Mouse (Mus musculus) heart, embryonic 10.5 days (tissue): ENCODE measurements around the gene Igfbp7. TPM values are rescaled to one million over a fixed set of nuclear protein-coding genes. Genes with fewer than 3 reads are reported as not detected.

ENCODE experiments used
- DNase-seq: peaks from one replicate; pipeline ENCODE4 v3.0.0-alpha.2; 2017; ENCODE audit warnings: low spot score
- H3K27ac ChIP-seq: fragments of 300-500 bp; sonication (generic); 2 replicates; pipeline ENCODE4 v1.5.1; 2016; ENCODE audit warnings: mild to moderate bottlenecking
- H3K27me3 ChIP-seq: fragments of 300-500 bp; sonication (generic); 2 replicates; pipeline ENCODE4 v1.6.1; 2016; ENCODE audit warnings: mild to moderate bottlenecking; ENCODE audit not compliant: poor library complexity, insufficient read depth, severe bottlenecking
- H3K36me3 ChIP-seq: fragments of 300-500 bp; sonication (generic); 2 replicates; pipeline ENCODE4 v1.6.1; 2016; ENCODE audit warnings: mild to moderate bottlenecking, moderate library complexity
- H3K4me1 ChIP-seq: fragments of 300-500 bp; sonication (generic); 2 replicates; pipeline ENCODE4 v1.6.1; 2016; ENCODE audit warnings: mild to moderate bottlenecking
- H3K4me3 ChIP-seq: fragments of 300-500 bp; sonication (generic); 2 replicates; pipeline ENCODE4 v1.5.1; 2016; ENCODE audit warnings: mild to moderate bottlenecking, moderate library complexity
- H3K9me3 ChIP-seq: fragments of 300-500 bp; sonication (generic); 2 replicates; pipeline ENCODE4 v1.6.1; 2016; ENCODE audit warnings: mild to moderate bottlenecking, moderate library complexity
- WGBS: fragments of 180-500 bp; shearing (Covaris S2); methylation state at CpG from one replicate; pipeline ENCODE4 v1.1.7; 2016; 5-methylcytosine and 5-hydroxymethylcytosine counted together
- polyA plus RNA-seq: library from polyadenylated mRNA; unstranded; fragments of >200 nt; fragmentation: Nextera tagmentation; extraction: Ambion mirVana; gene quantifications from 2 replicates; pipeline ENCODE4 v1.2.1, GENCODE M21; 2016

Gene Igfbp7
- polyA plus RNA-seq, 1 experiment from 2014 or later, result 16.6 TPM

GRCm38 (mm10) chr5:77400151-77400550 lies 7.7 kb downstream of the Igfbp7 start:
- Histone ChIP-seq H3K4me3 (no peak overlapping the region), H3K27me3 (peaks cover 32% of the 10 kb centered on the region; the same call in 1 of the 2 replicates), H3K4me1 (peaks cover 14% of the 10 kb centered on the region), H3K9me3 (no peaks in the 10 kb centered on the region), H3K27ac (no peak overlapping the region), H3K36me3 (no peaks in the 10 kb centered on the region)
- 87% methylated on average over 7 of the region's 7 CpGs for WGBS
- DNase-seq, result no peak

- WGBS, result 78% methylated on average over 4 of the region's 4 CpGs
These were observed 8.8 kb downstream of the Igfbp7 start for GRCm38 (mm10) chr5:77399076-77399475.

GRCm38 (mm10) chr5:77398285-77399057 lies 9.4 kb downstream of the Igfbp7 start:
- 63% methylated on average over 14 of the region's 14 CpGs for WGBS
- Histone ChIP-seq H3K4me3 (no peak overlapping the region), H3K9me3 (no peaks in the 10 kb centered on the region), H3K4me1 (peaks cover 21% of the 10 kb centered on the region), H3K36me3 (no peaks in the 10 kb centered on the region), H3K27ac (no peak overlapping the region), H3K27me3 (peaks cover 18% of the 10 kb centered on the region; the same call in 1 of the 2 replicates)
- no peak for DNase-seq

More at GRCm38 (mm10) chr5:77399076-77399475, 8.8 kb downstream of the Igfbp7 start:
- H3K36me3 ChIP-seq, result no peaks in the 10 kb centered on the region
- peaks cover 16% of the 10 kb centered on the region for H3K4me1 ChIP-seq
- no peaks in the 10 kb centered on the region for H3K9me3 ChIP-seq
- H3K27ac ChIP-seq, result no peak overlapping the region
- no peak overlapping the region for H3K4me3 ChIP-seq
- peaks cover 22% of the 10 kb centered on the region; the same call in 1 of the 2 replicates for H3K27me3 ChIP-seq
- no peak for DNase-seq

- H3K4me3 ChIP-seq, result no peak overlapping the region
- no peaks in the 10 kb centered on the region for H3K36me3 ChIP-seq
- no peaks in the 10 kb centered on the region for H3K9me3 ChIP-seq
- no peak overlapping the region for H3K27ac ChIP-seq
- no peak for DNase-seq
- peaks cover 18% of the 10 kb centered on the region for H3K4me1 ChIP-seq
- peaks cover 6% of the 10 kb centered on the region; the same call in 1 of the 2 replicates for H3K27me3 ChIP-seq
- WGBS, result 68% methylated on average over 9 of the region's 9 CpGs
These were observed 13.7 kb downstream of the Igfbp7 start for GRCm38 (mm10) chr5:77393990-77394618.

DNA sequence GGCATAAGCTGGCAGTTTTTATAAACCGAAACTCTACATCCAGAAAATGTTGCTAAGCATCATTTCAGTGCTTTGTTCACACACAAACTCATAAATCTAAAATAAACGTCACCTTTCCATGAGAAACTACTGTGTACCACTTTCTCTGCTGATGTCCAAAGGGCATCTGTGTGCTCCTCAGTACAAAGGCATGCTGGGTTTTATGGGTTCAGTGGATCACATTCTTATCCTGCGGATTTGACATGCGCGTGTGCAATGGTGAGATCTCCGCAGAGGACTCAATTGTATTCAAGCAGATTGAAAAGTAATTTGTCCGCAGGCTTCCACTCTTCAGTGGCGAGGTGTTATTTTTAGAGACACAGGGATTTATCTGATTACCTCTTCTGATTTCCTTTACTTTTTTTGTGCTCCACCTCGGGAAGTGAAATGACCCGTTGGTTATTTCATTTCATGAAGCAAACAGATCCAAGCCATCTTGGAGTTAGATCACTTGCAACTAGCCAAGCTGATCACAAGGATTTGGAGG lies 14.7 kb downstream of the Igfbp7 start:
- Histone ChIP-seq H3K9me3 (no peaks in the 10 kb centered on the region), H3K36me3 (no peaks in the 10 kb centered on the region), H3K27me3 (peaks cover 3% of the 10 kb centered on the region; the same call in 1 of the 2 replicates), H3K27ac (no peak overlapping the region), H3K4me3 (no peak overlapping the region), H3K4me1 (peaks cover 8% of the 10 kb centered on the region; the same call in 1 of the 2 replicates)
- 85% methylated on average over 10 of the region's 10 CpGs for WGBS
- no peak for DNase-seq

- DNase-seq, result no peak
- 85% methylated on average over 2 of the region's 2 CpGs for WGBS
- no peaks in the 10 kb centered on the region for H3K9me3 ChIP-seq
These were observed 17.6 kb downstream of the Igfbp7 start for GRCm38 (mm10) chr5:77390272-77390671.

GRCm38 (mm10) chr5:77388359-77388758 lies 19.5 kb downstream of the Igfbp7 start:
- Histone ChIP-seq H3K4me3 (no peak overlapping the region), H3K27ac (no peak overlapping the region), H3K9me3 (no peaks in the 10 kb centered on the region), H3K27me3 (no peaks in the 10 kb centered on the region), H3K4me1 (peaks cover 15% of the 10 kb centered on the region; the same call in 1 of the 2 replicates), H3K36me3 (no peaks in the 10 kb centered on the region)
- WGBS, result 81% methylated on average over 6 of the region's 6 CpGs
- DNase-seq, result no peak

More at GRCm38 (mm10) chr5:77390272-77390671, 17.6 kb downstream of the Igfbp7 start:
- H3K36me3 ChIP-seq, result no peaks in the 10 kb centered on the region
- H3K4me1 ChIP-seq, result peaks cover 17% of the 10 kb centered on the region; the same call in 1 of the 2 replicates
- H3K4me3 ChIP-seq, result no peak overlapping the region
- no peak overlapping the region for H3K27ac ChIP-seq
- no peaks in the 10 kb centered on the region for H3K27me3 ChIP-seq

- no peaks in the 10 kb centered on the region for H3K36me3 ChIP-seq
- no peak overlapping the region for H3K27ac ChIP-seq
- peaks cover 15% of the 10 kb centered on the region; the same call in 1 of the 2 replicates for H3K4me1 ChIP-seq
- no peaks in the 10 kb centered on the region for H3K9me3 ChIP-seq
- DNase-seq, result no peak
- no peaks in the 10 kb centered on the region for H3K27me3 ChIP-seq
- no peak overlapping the region for H3K4me3 ChIP-seq
- 72% methylated on average over 8 of the region's 8 CpGs for WGBS
These were observed 20.5 kb downstream of the Igfbp7 start for GRCm38 (mm10) chr5:77387414-77387704.

DNA sequence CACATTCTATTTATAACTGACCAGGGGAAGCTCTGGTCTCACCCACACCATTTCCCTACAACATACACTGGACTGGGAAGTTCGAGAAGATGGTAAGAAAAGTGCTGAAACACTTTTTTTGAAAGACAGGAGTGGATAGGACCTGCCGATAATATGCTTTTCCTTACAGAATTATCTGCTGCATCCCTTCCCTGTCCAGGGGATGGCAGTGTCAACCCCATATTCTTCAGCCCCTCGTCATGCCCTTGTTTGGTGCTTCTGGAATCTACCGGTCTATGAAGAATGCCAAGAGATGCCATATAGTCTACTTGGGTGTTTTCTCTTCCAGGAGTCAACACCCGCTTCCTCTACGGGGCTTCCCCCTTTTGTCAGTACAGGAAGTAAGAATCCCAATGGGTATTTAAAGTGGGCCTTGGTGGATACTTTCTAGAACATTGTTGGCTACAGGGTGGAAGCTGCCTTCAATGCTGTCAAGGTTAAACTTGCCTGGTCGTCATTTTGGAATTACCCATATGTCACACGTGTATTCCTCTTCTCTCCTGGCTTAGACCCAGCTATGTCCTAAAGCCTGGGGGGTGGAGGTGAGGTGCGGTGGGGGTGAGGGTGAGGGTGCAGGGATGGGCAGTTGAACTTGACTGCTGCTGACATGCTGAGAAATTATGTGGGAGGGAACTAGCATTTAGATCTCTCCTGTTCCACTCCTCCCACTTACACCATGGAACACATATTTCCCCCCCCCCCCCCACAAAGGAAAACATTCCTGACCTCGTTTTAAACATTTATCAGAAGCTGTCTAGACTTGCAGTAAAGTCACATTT lies 21.0 kb downstream of the Igfbp7 start:
- H3K4me3 ChIP-seq, result no peak overlapping the region
- no peaks in the 10 kb centered on the region for H3K9me3 ChIP-seq
- no peaks in the 10 kb centered on the region for H3K36me3 ChIP-seq
- no peak overlapping the region for H3K27ac ChIP-seq
- DNase-seq, result no peak
- WGBS, result 61% methylated on average over 10 of the region's 10 CpGs
- H3K4me1 ChIP-seq, result peaks cover 15% of the 10 kb centered on the region; the same call in 1 of the 2 replicates
- no peaks in the 10 kb centered on the region for H3K27me3 ChIP-seq

- 71% methylated on average over 6 of the region's 6 CpGs for WGBS
- no peaks in the 10 kb centered on the region for H3K36me3 ChIP-seq
- H3K4me3 ChIP-seq, result no peak overlapping the region
- no peaks in the 10 kb centered on the region for H3K9me3 ChIP-seq
- DNase-seq, result no peak
- no peak overlapping the region for H3K27ac ChIP-seq
- no peaks in the 10 kb centered on the region for H3K27me3 ChIP-seq
- peaks cover 15% of the 10 kb centered on the region; the same call in 1 of the 2 replicates for H3K4me1 ChIP-seq
These were observed 21.8 kb downstream of the Igfbp7 start for GRCm38 (mm10) chr5:77385900-77386595.

DNA sequence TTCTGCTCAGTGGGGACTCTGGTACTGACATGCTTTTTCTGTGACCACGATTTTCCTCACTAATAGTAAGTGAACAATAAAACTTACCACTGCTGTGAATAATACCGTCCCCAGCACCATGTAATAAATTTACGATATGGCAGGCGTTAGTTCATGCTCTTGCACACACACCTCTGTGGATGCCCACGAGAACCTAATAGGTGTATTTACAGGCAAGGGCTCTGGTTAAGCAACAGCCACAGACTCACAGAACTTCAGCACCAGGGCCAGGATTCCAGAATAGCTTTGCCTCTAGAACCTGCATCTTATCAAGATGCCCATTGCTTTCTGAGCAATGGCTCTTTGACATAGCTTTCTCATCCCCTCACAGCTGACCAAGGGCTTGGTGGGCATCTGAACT lies 22.6 kb downstream of the Igfbp7 start:
- Histone ChIP-seq H3K9me3 (no peaks in the 10 kb centered on the region), H3K27ac (no peak overlapping the region), H3K27me3 (no peaks in the 10 kb centered on the region), H3K4me3 (no peak overlapping the region), H3K4me1 (peaks cover 15% of the 10 kb centered on the region; the same call in 1 of the 2 replicates), H3K36me3 (no peaks in the 10 kb centered on the region)
- WGBS, result 89% methylated on average over 5 of the region's 5 CpGs
- DNase-seq, result no peak

DNA sequence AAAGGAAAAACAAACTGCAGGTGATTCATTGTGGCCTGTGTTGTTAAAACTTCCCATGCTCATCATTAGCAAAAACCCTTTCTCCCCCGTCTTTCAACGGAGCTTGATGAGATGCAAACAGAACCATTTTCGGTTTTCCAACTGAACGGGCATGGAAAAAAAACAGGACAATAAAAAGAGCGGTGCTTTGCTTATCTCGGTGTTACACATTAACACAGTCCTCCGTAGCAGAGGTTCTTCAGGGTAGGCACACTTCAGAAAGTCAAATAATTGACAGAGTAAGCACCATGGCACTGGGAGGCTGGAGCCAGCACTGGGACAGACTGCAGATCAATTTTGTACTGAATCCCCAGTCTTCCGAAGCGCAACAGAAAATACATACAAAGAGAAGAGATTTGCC lies 23.1 kb downstream of the Igfbp7 start:
- WGBS, result 73% methylated on average over 9 of the region's 9 CpGs
- no peak for DNase-seq

More for the DNA sequence above, 23.1 kb downstream of the Igfbp7 start:
- Histone ChIP-seq H3K9me3 (no peaks in the 10 kb centered on the region), H3K27me3 (no peaks in the 10 kb centered on the region), H3K4me3 (no peak overlapping the region), H3K36me3 (no peaks in the 10 kb centered on the region), H3K4me1 (peaks cover 15% of the 10 kb centered on the region; the same call in 1 of the 2 replicates), H3K27ac (no peak overlapping the region)
